18 mouse cellular contexts compared by ENCODE assay signal in genomic region chr5:140601712-140602111, GRCm38 (mm10). TPM values are rescaled to one million over a fixed set of nuclear protein-coding genes. Genes with fewer than 3 reads are reported as not detected.
A peak's percentile ranks its signal among the peaks of the same experiment; 100 is the strongest.
DNase-seq lines count a peak whose midpoint lies in the region; ATAC-seq lines count a peak whose summit lies in the region.
"Had no signal": no experiment of that assay in that cellular context is flagged by ENCODE, and none has a peak within 500 bp of the region (broad histone marks: within the 10 kb centered on the region; RNA-seq: fewer than 3 reads in every experiment).

No protein-coding gene starts in this region.

- no peaks in the 10 kb centered on the region for H3K9me3 ChIP-seq in midbrain, embryonic 10.5 days (replicated peaks)
- H3K9me3 ChIP-seq in midbrain, embryonic 14.5 days (ENCODE audit: control insufficient read depth, low read length), result no peaks in the 10 kb centered on the region
- no peaks in the 10 kb centered on the region for H3K9me3 ChIP-seq in embryonic facial prominence, embryonic 14.5 days (ENCODE audit: control insufficient read depth, low read length)
- no peaks in the 10 kb centered on the region for H3K9me3 ChIP-seq in hindbrain, embryonic 16.5 days (ENCODE audit: control insufficient read depth, low read length)

- ATAC-seq in midbrain, embryonic 14.5 days (ENCODE audit: low FRiP score, low TSS enrichment), result no peak
- ATAC-seq in embryonic facial prominence, embryonic 14.5 days (ENCODE audit: low read depth), result peak; percentile 74
- peak; percentile 64; the same call in 1 of the 2 replicates for ATAC-seq in hindbrain, embryonic 16.5 days
- no peak for ATAC-seq in CD4-positive, CD25-positive, alpha-beta regulatory T cell, adult 4 months

- peaks cover 57% of the 10 kb centered on the region for H3K4me1 ChIP-seq in midbrain, embryonic 10.5 days
- peaks cover 6% of the 10 kb centered on the region for H3K4me1 ChIP-seq in midbrain, embryonic 14.5 days (ENCODE audit: control insufficient read depth, insufficient read depth, low read length)
- H3K4me1 ChIP-seq in embryonic facial prominence, embryonic 14.5 days (ENCODE audit: control insufficient read depth, insufficient read depth, low read length), result peaks cover 27% of the 10 kb centered on the region
- H3K4me1 ChIP-seq in hindbrain, embryonic 16.5 days (ENCODE audit: control insufficient read depth, insufficient read depth, low read depth, low read length), result peaks cover 9% of the 10 kb centered on the region

- no peak overlapping the region for H3K4me2 ChIP-seq in midbrain, embryonic 14.5 days (ENCODE audit: low read length)
- H3K4me2 ChIP-seq in embryonic facial prominence, embryonic 14.5 days (ENCODE audit: low read depth, low read length), result no peak overlapping the region
- no peak overlapping the region for H3K4me2 ChIP-seq in hindbrain, embryonic 16.5 days (ENCODE audit: low read length)

- no peak overlapping the region for H3K4me3 ChIP-seq in midbrain, embryonic 10.5 days
- H3K4me3 ChIP-seq in midbrain, embryonic 14.5 days (replicated peaks; ENCODE audit: low read depth, low read length), result no peak overlapping the region
- no peak overlapping the region for H3K4me3 ChIP-seq in embryonic facial prominence, embryonic 14.5 days (ENCODE audit: low read depth, low read length)
- H3K4me3 ChIP-seq in hindbrain, embryonic 16.5 days (ENCODE audit: low read length), result no peak overlapping the region
- H3K4me3 ChIP-seq: erythroblast, embryonic 14.5 days had no signal

- H3K27ac ChIP-seq in midbrain, embryonic 10.5 days (replicated peaks), result peak overlapping the region; percentile 63
- no peak overlapping the region for H3K27ac ChIP-seq in midbrain, embryonic 14.5 days (replicated peaks; ENCODE audit: low read depth, low read length)
- H3K27ac ChIP-seq in embryonic facial prominence, embryonic 14.5 days (replicated peaks; ENCODE audit: low read depth, low read length), result peak overlapping the region; percentile 58; the same call in 1 of the 2 replicates
- no peak overlapping the region for H3K27ac ChIP-seq in hindbrain, embryonic 16.5 days (ENCODE audit: low read depth, low read length)

- intact Hi-C loops in left cerebral cortex, postnatal 36 days (cut with DNase I), result loop anchor here (10.0 kb wide), 1 partner anchor 257 kb away; no protein-coding TSS in a partner anchor

- H3K27me3 ChIP-seq in midbrain, embryonic 10.5 days (ENCODE audit: low read depth, poor library complexity, severe bottlenecking), result peaks cover 26% of the 10 kb centered on the region
- peaks cover 19% of the 10 kb centered on the region for H3K27me3 ChIP-seq in midbrain, embryonic 14.5 days (ENCODE audit: control insufficient read depth, insufficient read depth, low read length)
- peaks cover 13% of the 10 kb centered on the region for H3K27me3 ChIP-seq in embryonic facial prominence, embryonic 14.5 days (replicated peaks; ENCODE audit: control insufficient read depth, insufficient read depth, low read length)
- 0 out of 2 replicates have a peak, but pooled peaks cover 2% of the 10 kb centered on the region for H3K27me3 ChIP-seq in hindbrain, embryonic 16.5 days (replicated peaks; ENCODE audit: control insufficient read depth, insufficient read depth, low read length)

- WGBS in midbrain, embryonic 10.5 days, result 79% methylated on average over 12 of the region's 12 CpGs
- 67% methylated on average over 12 of the region's 12 CpGs for WGBS in midbrain, embryonic 14.5 days
- 60% methylated on average over 10 of the region's 12 CpGs for whole genome bisulfite sequencing in embryonic facial prominence, embryonic 14.5 days
- 57% methylated on average over 12 of the region's 12 CpGs for WGBS in hindbrain, embryonic 16.5 days

- no peaks in the 10 kb centered on the region for H3K36me3 ChIP-seq in midbrain, embryonic 10.5 days
- H3K36me3 ChIP-seq in midbrain, embryonic 14.5 days (ENCODE audit: control insufficient read depth, insufficient read depth, low read length), result no peaks in the 10 kb centered on the region
- no peaks in the 10 kb centered on the region for H3K36me3 ChIP-seq in embryonic facial prominence, embryonic 14.5 days (ENCODE audit: control insufficient read depth, insufficient read depth, low read length)
- H3K36me3 ChIP-seq in hindbrain, embryonic 16.5 days (ENCODE audit: control insufficient read depth, insufficient read depth, low read length), result no peaks in the 10 kb centered on the region

- DNase-seq in heart, adult 11 months, result peak; percentile 82
- no peak for DNase-seq in heart, postnatal 4 days
- no peak for DNase-seq in midbrain, embryonic 10.5 days (ENCODE audit: low spot score)
- no peak for DNase-seq in midbrain, embryonic 14.5 days
- peak; percentile 87 for DNase-seq in embryonic facial prominence, embryonic 14.5 days (ENCODE audit: low spot score)
- no peak for DNase-seq in left cerebral cortex, postnatal 36 days (ENCODE audit: low spot score in 2 of 2)
- DNase-seq: adrenal gland, postnatal 14 days; cerebellum, adult 9-11 months; kidney, postnatal 36 days; lung, postnatal 36 days; thymus, postnatal 36 days had no signal

- H3K9ac ChIP-seq in midbrain, embryonic 14.5 days (replicated peaks; ENCODE audit: low read length), result no peak overlapping the region
- no peak overlapping the region for H3K9ac ChIP-seq in embryonic facial prominence, embryonic 14.5 days (ENCODE audit: low read depth, low read length)
- no peak overlapping the region for H3K9ac ChIP-seq in hindbrain, embryonic 16.5 days (ENCODE audit: low read depth, low read length)

RNA-seq across cellular contexts. Expression of gene Lfng, which starts 5.4 kb away (rescaled TPM):
- total RNA-seq in heart, postnatal 4 days (2021), result 10 to 100 TPM; 11.6 to 12.1 TPM
- 43.7 and 50.8 TPM in 2 replicates for polyA plus RNA-seq in midbrain, embryonic 10.5 days (2016; fragmentation: Nextera tagmentation; extraction: Ambion mirVana)
- polyA plus RNA-seq in midbrain, embryonic 14.5 days (2014; fragmentation: Nextera tagmentation; extraction: Ambion mirVana), result 20.5 and 25.2 TPM in 2 replicates
- 24.6 and 27.9 TPM in 2 replicates for polyA plus RNA-seq in embryonic facial prominence, embryonic 14.5 days (2014; fragmentation: Nextera tagmentation; extraction: Ambion mirVana)
- polyA plus RNA-seq in hindbrain, embryonic 16.5 days (2015; fragmentation: Nextera tagmentation; extraction: Ambion mirVana), result 27.1 and 30.2 TPM in 2 replicates
- 10 to 100 TPM; 24.2 to 26.2 TPM for polyA plus RNA-seq in CD4-positive, CD25-positive, alpha-beta regulatory T cell, adult 4 months (2017; shearing (Covaris generic))
- total RNA-seq in left cerebral cortex, postnatal 36 days (2021), result 10 to 100 TPM; 22.6 to 23.6 TPM

RNA-seq across cellular contexts. Expression of gene Grifin, which starts 36.8 kb away (rescaled TPM):
- total RNA-seq in heart, postnatal 4 days (2021), result not detected
- polyA plus RNA-seq in midbrain, embryonic 10.5 days (2016; fragmentation: Nextera tagmentation; extraction: Ambion mirVana), result 0.62 and 0.63 TPM in 2 replicates
- polyA plus RNA-seq in midbrain, embryonic 14.5 days (2014; fragmentation: Nextera tagmentation; extraction: Ambion mirVana), result not detected in 2 replicates
- polyA plus RNA-seq in embryonic facial prominence, embryonic 14.5 days (2014; fragmentation: Nextera tagmentation; extraction: Ambion mirVana), result not detected in 2 replicates
- 0.36 TPM in 1 of 2 replicates, not detected in the other for polyA plus RNA-seq in hindbrain, embryonic 16.5 days (2015; fragmentation: Nextera tagmentation; extraction: Ambion mirVana)
- polyA plus RNA-seq in CD4-positive, CD25-positive, alpha-beta regulatory T cell, adult 4 months (2017; shearing (Covaris generic)), result 1 to 10 TPM; 1.5 to 3.8 TPM
- total RNA-seq in left cerebral cortex, postnatal 36 days (2021), result under 1 TPM in 1 of 2 experiments, not detected in 1; 0.94 TPM
- total RNA-seq: adrenal gland, postnatal 14 days; gastrocnemius, adult 18-20 months; granulocyte monocyte progenitor cell, adult 5-6 weeks; layer of hippocampus, postnatal 10 days; left cerebral cortex, postnatal 10 days had no signal

RNA-seq across cellular contexts. Expression of gene Ttyh3, which starts 47.1 kb away (rescaled TPM):
- total RNA-seq in heart, postnatal 4 days (2021), result 10 to 100 TPM; 83.0 to 90.4 TPM
- polyA plus RNA-seq in midbrain, embryonic 10.5 days (2016; fragmentation: Nextera tagmentation; extraction: Ambion mirVana), result 28.6 and 36.2 TPM in 2 replicates
- polyA plus RNA-seq in midbrain, embryonic 14.5 days (2014; fragmentation: Nextera tagmentation; extraction: Ambion mirVana), result 72.1 and 86.7 TPM in 2 replicates
- 47.5 and 50.5 TPM in 2 replicates for polyA plus RNA-seq in embryonic facial prominence, embryonic 14.5 days (2014; fragmentation: Nextera tagmentation; extraction: Ambion mirVana)
- 56.0 and 68.9 TPM in 2 replicates for polyA plus RNA-seq in hindbrain, embryonic 16.5 days (2015; fragmentation: Nextera tagmentation; extraction: Ambion mirVana)
- polyA plus RNA-seq in CD4-positive, CD25-positive, alpha-beta regulatory T cell, adult 4 months (2017; shearing (Covaris generic)), result 1 to 10 TPM; 4.9 to 6.7 TPM
- 100 to 1,000 TPM; 257 to 267 TPM for total RNA-seq in left cerebral cortex, postnatal 36 days (2021)

Comparison
In these comparisons a context has a peak if more than half of its experiments do, and no peak if none do; other contexts are left out.
1. DNase-seq: peak in heart, adult 11 months (single experiment) and embryonic facial prominence, embryonic 14.5 days (single experiment); none in heart, postnatal 4 days (single experiment), midbrain, embryonic 10.5 days (single experiment), midbrain, embryonic 14.5 days (single experiment) and left cerebral cortex, postnatal 36 days (0 of 2).
2. H3K27ac ChIP-seq: peak in midbrain, embryonic 10.5 days (single experiment) and embryonic facial prominence, embryonic 14.5 days (single experiment); none in midbrain, embryonic 14.5 days (single experiment) and hindbrain, embryonic 16.5 days (single experiment).
3. ATAC-seq: peak in embryonic facial prominence, embryonic 14.5 days (single experiment) and hindbrain, embryonic 16.5 days (single experiment); none in midbrain, embryonic 14.5 days (single experiment) and CD4-positive, CD25-positive, alpha-beta regulatory T cell, adult 4 months (single experiment).